Mouse (Mus musculus) lung, adult 2 months (tissue): Measurements from ENCODE around the gene St8sia4. TPM values are rescaled to one million over a fixed set of nuclear protein-coding genes. Genes with fewer than 3 reads are reported as not detected.

Experiments
- DNase-seq: peaks from one replicate; pipeline ENCODE4 v3.0.0; 2022
- H3K4me1 ChIP-seq: fragments of 200-500 bp; 2 replicates; pipeline ENCODE4 v1.6.1; 2011; ENCODE audit warnings: low read length; ENCODE audit not compliant: control insufficient read depth, insufficient read depth
- H3K4me3 ChIP-seq: fragments of 200-500 bp; replicated peaks from 2 replicates; pipeline ENCODE3; 2011; ENCODE audit warnings: low read depth, mild to moderate bottlenecking, control low read depth, low read length; ENCODE audit errors: extremely low read depth
- CTCF ChIP-seq: fragments of 200-500 bp; IDR thresholded peaks from 2 replicates; pipeline ENCODE4 v1.5.1; 2011; ENCODE audit warnings: mild to moderate bottlenecking, low read length, control low read depth; ENCODE audit not compliant: insufficient read depth
- POLR2A ChIP-seq: fragments of 200-500 bp; IDR thresholded peaks from 2 replicates; pipeline ENCODE4 v1.6.1; 2011; ENCODE audit warnings: low read depth, mild to moderate bottlenecking, control low read depth, low read length, borderline replicate concordance; ENCODE audit errors: extremely low read depth
- WGBS: fragments of 180-500 bp; shearing (Covaris S2); methylation state at CpG from one replicate; pipeline ENCODE4 v1.1.7; 2018; 5-methylcytosine and 5-hydroxymethylcytosine counted together
- polyA plus RNA-seq: library from polyadenylated mRNA; depleted of rRNA; stranded (reverse); fragments of >200 nt; gene quantifications from 2 replicates; pipeline ENCODE4 v1.2.3, GENCODE M21; 2012

St8sia4 gene
- polyA plus RNA-seq, 1 experiment = 4.8 TPM

GRCm38 (mm10) chr1:95541460-95541859 lies 125.9 kb downstream of the St8sia4 start:
- H3K4me3 ChIP-seq = no peak overlapping the region

More at GRCm38 (mm10) chr1:95541460-95541859, 125.9 kb downstream of the St8sia4 start:
- no peak for TF ChIP-seq CTCF
- no peak for TF ChIP-seq POLR2A
- no peaks in the 10 kb centered on the region for H3K4me1 ChIP-seq
- 58% methylated on average over 3 of the region's 3 CpGs for WGBS
- DNase-seq = no peak
